Mouse (Mus musculus): Measurements from ENCODE around the gene Efemp1. TPM values are rescaled to one million over a fixed set of nuclear protein-coding genes. Genes with fewer than 3 reads are reported as not detected.

Efemp1 gene
- polyA plus RNA-seq, 1 experiment from 2014 or later = 9.5 TPM

DNA sequence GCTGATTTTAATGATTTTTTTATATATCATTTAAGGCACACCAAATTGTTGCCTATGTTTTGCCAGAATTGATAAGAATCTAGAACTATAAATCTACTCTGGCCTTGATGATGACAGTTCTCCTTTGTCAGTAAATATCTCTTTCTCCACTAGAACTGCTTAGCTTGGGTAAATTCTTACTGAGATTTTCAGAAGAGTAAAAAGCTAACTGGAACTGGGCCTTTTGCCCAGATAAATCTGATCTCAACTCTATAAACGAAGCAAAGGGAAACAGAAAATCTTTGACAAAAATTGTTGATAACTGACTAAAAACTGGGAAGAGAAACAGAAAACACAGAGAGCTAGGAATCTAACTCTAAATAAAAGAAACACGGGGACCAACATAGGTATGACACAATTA lies 51.6 kb downstream of the Efemp1 start:
- no peaks in the 10 kb centered on the region for H3K36me3 ChIP-seq (ENCODE audit: control insufficient read depth, insufficient read depth, low read length)
- H3K9ac ChIP-seq (ENCODE audit: low read length) = no peak overlapping the region
- H3K4me1 ChIP-seq (replicated peaks; ENCODE audit: control insufficient read depth, insufficient read depth, low read length) = no peaks in the 10 kb centered on the region
- ATAC-seq (replicated peaks; ENCODE audit: low FRiP score) = no peak
- H3K4me2 ChIP-seq (ENCODE audit: low read depth, low read length, severe bottlenecking) = no peak overlapping the region
- 87% methylated on average over 2 of the region's 2 CpGs for WGBS
- no peak overlapping the region for H3K4me3 ChIP-seq (ENCODE audit: low read depth, low read length)
- DNase-seq (ENCODE audit: low spot score) = no peak
- no peaks in the 10 kb centered on the region for H3K27me3 ChIP-seq (ENCODE audit: control insufficient read depth, insufficient read depth, low read length)
- no peaks in the 10 kb centered on the region for H3K9me3 ChIP-seq (ENCODE audit: control insufficient read depth, low read length)
- H3K27ac ChIP-seq (ENCODE audit: low read depth, low read length) = no peak overlapping the region

DNA sequence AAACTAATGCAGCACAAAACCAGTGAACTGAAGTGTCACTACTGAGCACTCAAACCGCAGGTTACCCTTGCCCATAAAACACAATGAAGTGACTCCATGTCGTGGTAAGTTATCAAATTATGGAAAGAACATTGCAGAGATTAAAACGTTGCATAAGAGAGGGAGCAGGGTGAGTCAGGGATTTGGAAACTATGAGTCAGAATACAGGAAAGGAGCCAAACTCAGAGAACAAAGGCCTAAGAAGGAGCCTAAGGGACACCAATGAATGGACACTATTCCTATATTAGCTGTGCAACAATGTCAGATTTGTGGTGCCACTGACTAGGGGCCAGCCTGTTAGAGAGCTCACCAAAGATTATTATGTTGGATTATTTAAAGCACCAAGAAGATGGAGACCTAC lies 53.3 kb downstream of the Efemp1 start:
- Histone ChIP-seq H3K4me3 (ENCODE audit: low read depth, low read length) (no peak overlapping the region), H3K4me1 (replicated peaks; ENCODE audit: control insufficient read depth, insufficient read depth, low read length) (no peaks in the 10 kb centered on the region), H3K4me2 (ENCODE audit: low read depth, low read length, severe bottlenecking) (no peak overlapping the region), H3K36me3 (ENCODE audit: control insufficient read depth, insufficient read depth, low read length) (no peaks in the 10 kb centered on the region), H3K9me3 (ENCODE audit: control insufficient read depth, low read length) (no peaks in the 10 kb centered on the region), H3K27me3 (ENCODE audit: control insufficient read depth, insufficient read depth, low read length) (no peaks in the 10 kb centered on the region), H3K9ac (ENCODE audit: low read length) (no peak overlapping the region), H3K27ac (ENCODE audit: low read depth, low read length) (no peak overlapping the region)
- 80% methylated on average over 3 of the region's 3 CpGs for WGBS
- ATAC-seq (replicated peaks; ENCODE audit: low FRiP score) = no peak
- no peak for DNase-seq (ENCODE audit: low spot score)

DNA sequence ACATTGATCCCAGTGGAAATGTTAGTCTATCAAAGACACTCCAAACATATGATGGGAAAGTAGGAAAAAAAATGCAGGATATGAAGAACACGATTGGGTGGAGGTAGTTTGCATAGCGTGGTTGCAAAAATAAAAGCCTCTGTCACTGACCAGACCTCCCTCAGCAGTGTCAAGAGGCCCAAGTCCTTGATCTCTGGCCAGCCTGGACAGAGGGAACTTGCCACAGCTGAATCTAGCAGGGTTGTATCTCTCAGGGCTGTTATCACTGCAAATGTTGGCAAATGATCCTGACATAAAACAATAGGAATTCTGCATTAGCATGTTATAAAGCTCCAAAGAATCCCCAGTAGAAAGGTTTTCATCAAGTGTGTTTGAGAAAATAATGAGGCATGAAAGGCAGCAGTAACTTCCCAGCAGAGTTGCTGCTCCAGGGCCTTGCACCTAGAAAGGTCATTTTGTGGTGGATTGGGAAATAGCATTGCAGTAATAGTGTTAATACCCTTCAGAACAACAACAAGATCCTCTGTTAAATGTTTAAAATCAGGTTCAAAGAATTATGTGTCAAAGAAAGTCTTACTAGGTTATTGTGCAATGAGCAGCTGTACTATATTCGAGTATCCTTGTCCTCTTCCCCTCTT lies 56.0 kb downstream of the Efemp1 start:
- Histone ChIP-seq H3K9ac (ENCODE audit: low read length) (no peak overlapping the region), H3K4me3 (ENCODE audit: low read depth, low read length) (no peak overlapping the region), H3K4me1 (replicated peaks; ENCODE audit: control insufficient read depth, insufficient read depth, low read length) (no peaks in the 10 kb centered on the region), H3K27ac (ENCODE audit: low read depth, low read length) (no peak overlapping the region), H3K4me2 (ENCODE audit: low read depth, low read length, severe bottlenecking) (no peak overlapping the region), H3K9me3 (ENCODE audit: control insufficient read depth, low read length) (no peaks in the 10 kb centered on the region), H3K27me3 (ENCODE audit: control insufficient read depth, insufficient read depth, low read length) (no peaks in the 10 kb centered on the region), H3K36me3 (ENCODE audit: control insufficient read depth, insufficient read depth, low read length) (no peaks in the 10 kb centered on the region)
- 68% methylated on average over 3 of the region's 3 CpGs for WGBS
- DNase-seq (ENCODE audit: low spot score) (no peak), ATAC-seq (replicated peaks; ENCODE audit: low FRiP score) (no peak)

DNA sequence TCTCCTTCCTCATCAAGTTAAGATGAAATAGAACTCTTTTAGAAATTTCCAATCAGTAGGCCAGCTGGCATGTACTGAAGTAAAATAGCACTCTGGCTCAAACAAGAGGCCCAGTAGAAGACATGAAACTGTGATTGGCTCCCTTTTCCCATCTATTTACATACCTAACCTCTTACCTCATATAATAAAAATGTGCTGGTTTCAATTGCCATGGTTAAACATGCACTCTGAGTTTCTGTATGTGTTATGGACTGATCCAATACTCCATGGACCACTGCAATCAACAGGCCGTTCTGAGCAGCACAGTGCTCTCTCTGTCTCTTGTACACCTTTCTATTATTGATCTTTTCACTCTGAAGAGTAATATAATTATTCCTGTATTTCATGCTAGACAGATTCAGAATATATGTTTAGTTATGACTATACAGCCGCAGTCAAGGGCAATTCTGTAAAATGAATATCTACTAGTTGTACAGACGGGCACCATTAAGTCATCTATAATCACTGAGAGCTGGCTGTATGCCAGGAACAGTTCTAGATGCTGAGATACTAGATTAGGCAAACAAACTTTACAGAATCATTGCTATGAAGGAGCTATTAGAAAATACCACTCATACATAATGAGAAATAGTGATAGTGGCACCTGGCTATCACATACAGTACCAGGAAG lies 59.6 kb downstream of the Efemp1 start:
- DNase-seq (ENCODE audit: low spot score) (no peak), ATAC-seq (replicated peaks; ENCODE audit: low FRiP score) (no peak)
- Histone ChIP-seq H3K27ac (ENCODE audit: low read depth, low read length) (no peak overlapping the region), H3K9ac (ENCODE audit: low read length) (no peak overlapping the region), H3K4me1 (replicated peaks; ENCODE audit: control insufficient read depth, insufficient read depth, low read length) (no peaks in the 10 kb centered on the region), H3K36me3 (ENCODE audit: control insufficient read depth, insufficient read depth, low read length) (no peaks in the 10 kb centered on the region), H3K4me2 (ENCODE audit: low read depth, low read length, severe bottlenecking) (no peak overlapping the region), H3K4me3 (ENCODE audit: low read depth, low read length) (no peak overlapping the region), H3K27me3 (ENCODE audit: control insufficient read depth, insufficient read depth, low read length) (no peaks in the 10 kb centered on the region), H3K9me3 (ENCODE audit: control insufficient read depth, low read length) (no peaks in the 10 kb centered on the region)
- WGBS = 89% methylated on average over 3 of the region's 3 CpGs

DNA sequence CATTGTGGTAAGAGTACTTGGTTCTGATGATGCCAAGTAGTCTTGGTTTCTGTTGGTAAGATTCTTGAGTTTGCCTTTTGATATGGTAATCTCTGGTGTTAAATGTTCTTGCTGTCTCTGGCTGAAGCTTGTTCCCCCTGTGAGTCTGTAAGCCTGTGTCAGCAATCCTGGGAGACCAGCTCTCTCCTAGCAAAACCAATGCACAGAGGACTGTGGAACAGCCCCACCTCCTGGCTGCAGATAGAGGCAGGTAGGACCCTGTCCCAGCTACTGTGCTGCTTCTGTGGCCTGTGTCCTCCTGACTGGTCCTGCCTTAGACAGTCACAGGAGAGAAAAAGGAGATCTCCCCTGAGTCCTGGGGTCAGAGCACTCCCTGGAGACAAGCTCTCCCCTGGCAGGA lies 81.4 kb downstream of the Efemp1 start:
- Histone ChIP-seq H3K36me3 (ENCODE audit: control insufficient read depth, insufficient read depth, low read length) (no peaks in the 10 kb centered on the region), H3K27me3 (ENCODE audit: control insufficient read depth, insufficient read depth, low read length) (no peaks in the 10 kb centered on the region), H3K4me1 (replicated peaks; ENCODE audit: control insufficient read depth, insufficient read depth, low read length) (no peaks in the 10 kb centered on the region), H3K4me3 (ENCODE audit: low read depth, low read length) (no peak overlapping the region), H3K27ac (ENCODE audit: low read depth, low read length) (no peak overlapping the region), H3K4me2 (ENCODE audit: low read depth, low read length, severe bottlenecking) (no peak overlapping the region), H3K9me3 (ENCODE audit: control insufficient read depth, low read length) (no peaks in the 10 kb centered on the region), H3K9ac (ENCODE audit: low read length) (no peak overlapping the region)
- DNase-seq (ENCODE audit: low spot score) (no peak), ATAC-seq (replicated peaks; ENCODE audit: low FRiP score) (no peak)

DNA sequence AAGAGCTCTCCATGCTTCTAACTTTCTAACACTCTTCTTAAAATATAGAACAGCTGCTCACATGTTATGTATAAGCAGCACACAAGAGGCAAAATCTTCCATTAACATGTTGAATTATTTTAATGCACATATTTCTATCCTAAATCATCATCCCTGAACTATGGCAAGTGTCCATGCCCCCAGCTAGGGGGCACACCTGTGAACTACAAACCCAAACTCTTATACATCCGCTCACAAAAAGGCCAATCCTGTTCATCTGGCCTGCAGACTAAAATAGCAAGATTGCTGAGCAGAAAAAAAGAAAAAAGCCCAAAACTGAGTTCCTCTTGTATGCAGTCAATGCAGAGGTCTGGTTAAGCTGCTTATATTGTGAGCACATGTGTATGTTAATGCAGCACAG lies 86.6 kb downstream of the Efemp1 start:
- Histone ChIP-seq H3K4me1 (replicated peaks; ENCODE audit: control insufficient read depth, insufficient read depth, low read length) (no peaks in the 10 kb centered on the region), H3K9me3 (ENCODE audit: control insufficient read depth, low read length) (no peaks in the 10 kb centered on the region), H3K9ac (ENCODE audit: low read length) (no peak overlapping the region), H3K4me3 (ENCODE audit: low read depth, low read length) (no peak overlapping the region), H3K27ac (ENCODE audit: low read depth, low read length) (no peak overlapping the region), H3K4me2 (ENCODE audit: low read depth, low read length, severe bottlenecking) (no peak overlapping the region), H3K36me3 (ENCODE audit: control insufficient read depth, insufficient read depth, low read length) (no peaks in the 10 kb centered on the region), H3K27me3 (ENCODE audit: control insufficient read depth, insufficient read depth, low read length) (no peaks in the 10 kb centered on the region)
- DNase-seq (ENCODE audit: low spot score) (no peak), ATAC-seq (replicated peaks; ENCODE audit: low FRiP score) (no peak)
- WGBS = 91% methylated on average over 1 of the region's 1 CpGs

DNA sequence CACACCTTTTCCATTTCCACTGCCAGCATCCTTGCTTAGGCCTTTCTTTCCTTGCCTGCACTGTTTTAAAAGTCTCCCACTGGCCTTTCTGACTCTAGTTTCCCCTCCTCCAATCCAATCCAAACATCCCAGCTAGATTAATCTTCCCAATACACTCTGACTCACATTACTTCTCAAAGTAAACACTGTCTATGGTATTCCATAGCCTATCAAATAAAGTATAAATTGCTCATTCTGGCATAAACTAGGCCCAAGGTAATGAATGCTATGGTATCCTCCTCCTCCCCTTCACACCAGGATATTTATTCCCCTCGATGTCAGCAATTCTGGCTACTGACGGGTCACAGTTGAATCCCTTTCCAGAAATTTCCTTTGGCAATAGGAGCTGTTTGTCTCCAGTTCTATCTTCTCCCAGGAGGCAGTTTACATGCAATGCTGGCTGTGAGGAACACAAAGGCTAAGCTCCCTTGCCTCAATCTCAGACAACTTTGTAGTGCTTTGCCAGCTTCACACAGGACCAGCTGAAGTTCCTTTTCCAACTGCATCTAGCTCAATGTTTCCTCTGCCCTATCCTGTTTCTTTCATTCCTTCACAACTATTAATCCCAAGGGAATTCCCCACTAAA lies 98.7 kb downstream of the Efemp1 start:
- Histone ChIP-seq H3K27ac (ENCODE audit: low read depth, low read length) (no peak overlapping the region), H3K4me1 (replicated peaks; ENCODE audit: control insufficient read depth, insufficient read depth, low read length) (no peaks in the 10 kb centered on the region), H3K4me3 (ENCODE audit: low read depth, low read length) (no peak overlapping the region), H3K27me3 (ENCODE audit: control insufficient read depth, insufficient read depth, low read length) (no peaks in the 10 kb centered on the region), H3K4me2 (ENCODE audit: low read depth, low read length, severe bottlenecking) (no peak overlapping the region), H3K9me3 (ENCODE audit: control insufficient read depth, low read length) (no peaks in the 10 kb centered on the region), H3K36me3 (ENCODE audit: control insufficient read depth, insufficient read depth, low read length) (no peaks in the 10 kb centered on the region), H3K9ac (ENCODE audit: low read length) (no peak overlapping the region)
- ATAC-seq (replicated peaks; ENCODE audit: low FRiP score) = no peak
- 73% methylated on average over 2 of the region's 2 CpGs for WGBS
- DNase-seq (ENCODE audit: low spot score) = no peak

DNA sequence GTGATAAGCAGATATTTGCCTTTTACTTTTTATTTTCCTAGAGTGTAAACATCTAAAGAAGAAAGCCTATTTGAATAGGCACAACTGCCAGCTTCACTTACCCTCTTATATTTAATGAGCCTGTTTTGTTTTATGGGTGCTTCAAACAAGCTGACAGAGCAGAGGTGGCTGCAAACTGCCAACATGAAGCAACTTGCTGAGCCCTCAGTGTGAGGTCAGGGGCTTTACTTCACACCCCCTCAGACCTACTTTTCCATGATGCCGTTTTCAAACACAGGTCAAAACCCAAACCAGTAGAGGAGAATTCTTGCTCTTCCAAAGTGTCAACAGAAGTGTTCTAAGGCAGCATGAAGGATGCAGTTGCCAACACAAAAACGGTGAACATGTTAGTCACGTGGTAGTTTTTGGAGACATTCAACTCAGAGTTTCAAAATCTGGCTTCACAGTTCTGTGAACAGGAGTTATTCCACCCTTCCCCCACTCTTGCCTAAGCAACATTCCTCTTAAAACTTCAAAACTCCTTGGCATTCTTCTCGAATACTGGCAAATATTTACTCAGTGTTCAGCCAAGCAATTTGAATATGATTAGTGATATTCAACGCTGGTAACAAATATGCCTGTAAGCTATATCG lies 101.8 kb downstream of the Efemp1 start:
- no peaks in the 10 kb centered on the region for H3K36me3 ChIP-seq (ENCODE audit: control insufficient read depth, insufficient read depth, low read length)
- H3K27me3 ChIP-seq (ENCODE audit: control insufficient read depth, insufficient read depth, low read length) = no peaks in the 10 kb centered on the region
- ATAC-seq (replicated peaks; ENCODE audit: low FRiP score) (no peak), DNase-seq (ENCODE audit: low spot score) (no peak)
- no peaks in the 10 kb centered on the region for H3K9me3 ChIP-seq (ENCODE audit: control insufficient read depth, low read length)
- 77% methylated on average over 6 of the region's 6 CpGs for WGBS
- H3K4me3 ChIP-seq (ENCODE audit: low read depth, low read length) = no peak overlapping the region
- no peak overlapping the region for H3K9ac ChIP-seq (ENCODE audit: low read length)
- no peaks in the 10 kb centered on the region for H3K4me1 ChIP-seq (replicated peaks; ENCODE audit: control insufficient read depth, insufficient read depth, low read length)
- H3K27ac ChIP-seq (ENCODE audit: low read depth, low read length) = no peak overlapping the region
- H3K4me2 ChIP-seq (ENCODE audit: low read depth, low read length, severe bottlenecking) = no peak overlapping the region
